Mouse (Mus musculus): ENCODE results near the gene Itgb8.

The Itgb8 gene

GRCm38 (mm10) chr12:119238696-119239415 is at the start of gene Itgb8:
TSS of gene Itgb8 (minus strand) at chr12:119238802.
- peak; percentile 71 for DNase-seq (ENCODE audit: low spot score)

GRCm38 (mm10) chr12:119276282-119276681 is 37.7 kb upstream of the Itgb8 start:
- DNase-seq (ENCODE audit: low spot score): no peak

GRCm38 (mm10) chr12:119273605-119274004 is 35.0 kb upstream of the Itgb8 start:
- no peak for DNase-seq (ENCODE audit: low spot score)

- no peak for DNase-seq (ENCODE audit: low spot score)
Observed at GRCm38 (mm10) chr12:119271964-119272363, 33.4 kb upstream of the Itgb8 start.

- DNase-seq (ENCODE audit: low spot score): no peak
Observed at GRCm38 (mm10) chr12:119270036-119270435, 31.4 kb upstream of the Itgb8 start.

GRCm38 (mm10) chr12:119268723-119269122 is 30.1 kb upstream of the Itgb8 start:
- DNase-seq (ENCODE audit: low spot score): no peak

GRCm38 (mm10) chr12:119264506-119264905 is 25.9 kb upstream of the Itgb8 start:
- no peak for DNase-seq (ENCODE audit: low spot score)

- DNase-seq (ENCODE audit: low spot score): no peak
Observed at GRCm38 (mm10) chr12:119248581-119248980, 10.0 kb upstream of the Itgb8 start.

- DNase-seq (ENCODE audit: low spot score): no peak
Observed at GRCm38 (mm10) chr12:119241071-119241470, 2.5 kb upstream of the Itgb8 start.

- peak; percentile 47 for DNase-seq (ENCODE audit: low spot score)
Observed at GRCm38 (mm10) chr12:119237921-119238695, 494 bp downstream of the Itgb8 start.

- DNase-seq (ENCODE audit: low spot score): peak; percentile 3
Observed at GRCm38 (mm10) chr12:119237241-119237920, 1.2 kb downstream of the Itgb8 start.

- DNase-seq (ENCODE audit: low spot score): no peak
Observed at GRCm38 (mm10) chr12:119231831-119232230, 6.8 kb downstream of the Itgb8 start.

- no peak for DNase-seq (ENCODE audit: low spot score)
Observed at GRCm38 (mm10) chr12:119230444-119230843, 8.2 kb downstream of the Itgb8 start.

- DNase-seq (ENCODE audit: low spot score): no peak
Observed at GRCm38 (mm10) chr12:119229601-119230000, 9.0 kb downstream of the Itgb8 start.

GRCm38 (mm10) chr12:119227898-119228297 is 10.7 kb downstream of the Itgb8 start:
- no peak for DNase-seq (ENCODE audit: low spot score)

- DNase-seq (ENCODE audit: low spot score): no peak
Observed at GRCm38 (mm10) chr12:119224699-119225098, 13.9 kb downstream of the Itgb8 start.

- no peak for DNase-seq (ENCODE audit: low spot score)
Observed at GRCm38 (mm10) chr12:119219409-119219808, 19.2 kb downstream of the Itgb8 start.

- DNase-seq (ENCODE audit: low spot score): no peak
Observed at GRCm38 (mm10) chr12:119217700-119218265, 20.8 kb downstream of the Itgb8 start.

- no peak for DNase-seq (ENCODE audit: low spot score)
Observed at GRCm38 (mm10) chr12:119215225-119215624, 23.4 kb downstream of the Itgb8 start.

GRCm38 (mm10) chr12:119211533-119211932 is 27.1 kb downstream of the Itgb8 start:
- DNase-seq (ENCODE audit: low spot score): no peak

- no peak for DNase-seq (ENCODE audit: low spot score)
Observed at GRCm38 (mm10) chr12:119210590-119210989, 28.0 kb downstream of the Itgb8 start.

- DNase-seq (ENCODE audit: low spot score): no peak
Observed at GRCm38 (mm10) chr12:119210073-119210425, 28.6 kb downstream of the Itgb8 start.

All from urinary bladder, postnatal 14 days (tissue).